Mouse (Mus musculus): ENCODE measurements around the gene Gm20671. TPM values are rescaled to one million over a fixed set of nuclear protein-coding genes. Genes with fewer than 3 reads are reported as not detected.
"Not testable (repeated sequence)": the region's sequence is repeated elsewhere in the genome, so short reads cannot be mapped to it uniquely, and the experiment has no call there.

Gm20671 gene
- polyA plus RNA-seq, 1 experiment from 2014 or later = not detected

DNA sequence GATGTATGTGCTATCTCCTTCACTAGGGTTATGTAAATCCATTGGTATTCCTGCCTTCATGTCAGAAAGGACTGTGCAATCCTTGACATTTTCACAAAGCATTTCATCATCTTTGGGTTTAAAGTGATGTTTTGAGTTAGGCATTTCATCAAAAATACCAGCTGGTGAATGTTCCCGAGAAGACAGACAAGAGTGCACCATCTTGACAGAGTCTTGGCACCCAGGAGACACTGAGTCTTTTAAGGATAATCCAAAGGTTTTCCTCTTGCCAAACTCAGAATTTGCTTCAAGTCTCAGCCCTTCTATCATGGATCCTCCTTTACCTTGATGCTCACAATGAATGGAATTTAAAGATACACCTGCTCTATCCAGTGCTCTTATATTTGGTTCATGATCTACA lies 1.9 kb upstream of the Gm20671 start:
- H3K27ac ChIP-seq (ENCODE audit: low read length); H3K4me3 ChIP-seq (replicated peaks; ENCODE audit: low read length); H3K9ac ChIP-seq (ENCODE audit: low read length); ATAC-seq (ENCODE audit: insufficient read depth, low FRiP score); H3K9me3 ChIP-seq (replicated peaks; ENCODE audit: control insufficient read depth, low read length); H3K4me2 ChIP-seq (ENCODE audit: low read depth, low read length); H3K4me1 ChIP-seq (ENCODE audit: control insufficient read depth, insufficient read depth, low read length); H3K27me3 ChIP-seq (ENCODE audit: control insufficient read depth, insufficient read depth, low read length): not testable (repeated sequence)
- peaks cover 21% of the 10 kb centered on the region; the same call in 1 of the 2 replicates for H3K36me3 ChIP-seq (ENCODE audit: control insufficient read depth, insufficient read depth, low read length)
- WGBS = 95% methylated on average over 1 of the region's 1 CpGs

DNA sequence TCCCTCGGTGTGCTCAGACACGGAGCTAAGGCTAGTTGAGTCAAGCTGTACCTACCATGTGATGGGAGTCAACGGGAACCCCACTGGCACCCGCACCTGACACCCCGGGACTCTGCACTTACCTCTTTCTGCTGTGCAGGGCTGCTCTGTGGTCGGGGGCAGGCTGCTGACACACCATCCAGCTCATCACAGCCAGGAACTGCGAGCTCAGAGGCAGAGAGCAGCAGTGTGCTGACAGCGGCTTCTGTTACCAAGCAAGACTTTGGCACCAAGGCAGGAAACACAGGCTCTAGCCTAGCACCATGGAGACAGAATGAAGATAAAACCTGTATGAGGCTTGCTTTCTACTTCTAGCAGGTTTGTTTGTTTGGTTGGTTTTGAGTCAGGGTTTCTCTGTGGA lies 6.4 kb downstream of the Gm20671 start:
- Histone ChIP-seq H3K36me3 (ENCODE audit: control insufficient read depth, insufficient read depth, low read length) (peaks cover 29% of the 10 kb centered on the region; the same call in 1 of the 2 replicates), H3K27me3 (ENCODE audit: control insufficient read depth, insufficient read depth, low read length) (no peaks in the 10 kb centered on the region), H3K4me3 (replicated peaks; ENCODE audit: low read length) (no peak overlapping the region), H3K9me3 (replicated peaks; ENCODE audit: control insufficient read depth, low read length) (no peaks in the 10 kb centered on the region), H3K9ac (ENCODE audit: low read length) (no peak overlapping the region), H3K4me1 (ENCODE audit: control insufficient read depth, insufficient read depth, low read length) (no peaks in the 10 kb centered on the region), H3K4me2 (ENCODE audit: low read depth, low read length) (no peak overlapping the region), H3K27ac (ENCODE audit: low read length) (no peak overlapping the region)
- 92% methylated on average over 8 of the region's 8 CpGs for WGBS
- no peak for ATAC-seq (ENCODE audit: insufficient read depth, low FRiP score)

DNA sequence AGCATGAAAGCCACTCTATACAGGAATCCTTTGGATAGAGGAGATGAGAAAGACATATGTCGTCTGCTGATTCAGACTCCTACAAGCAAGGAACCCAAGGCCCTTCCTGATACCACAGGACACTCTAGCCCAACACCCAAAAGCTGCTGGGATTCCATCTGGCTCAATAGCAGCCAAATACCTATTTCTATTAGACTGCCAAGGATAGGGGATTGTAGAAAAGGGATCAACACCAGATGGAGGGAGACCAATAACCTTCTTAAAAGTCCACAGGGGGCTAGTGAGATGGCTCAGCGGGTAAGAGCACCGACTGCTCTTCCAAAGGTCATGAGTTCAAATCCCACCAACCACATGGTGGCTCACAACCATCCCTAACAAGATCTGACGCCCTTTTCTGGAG lies 11.5 kb downstream of the Gm20671 start:
- no peak overlapping the region for H3K4me2 ChIP-seq (ENCODE audit: low read depth, low read length)
- H3K4me3 ChIP-seq (replicated peaks; ENCODE audit: low read length) = no peak overlapping the region
- peaks cover 26% of the 10 kb centered on the region for H3K36me3 ChIP-seq (ENCODE audit: control insufficient read depth, insufficient read depth, low read length)
- no peaks in the 10 kb centered on the region for H3K4me1 ChIP-seq (ENCODE audit: control insufficient read depth, insufficient read depth, low read length)
- no peaks in the 10 kb centered on the region for H3K9me3 ChIP-seq (replicated peaks; ENCODE audit: control insufficient read depth, low read length)
- no peak overlapping the region for H3K27ac ChIP-seq (ENCODE audit: low read length)
- H3K27me3 ChIP-seq (ENCODE audit: control insufficient read depth, insufficient read depth, low read length) = no peaks in the 10 kb centered on the region
- no peak for ATAC-seq (ENCODE audit: insufficient read depth, low FRiP score)
- 94% methylated on average over 4 of the region's 4 CpGs for WGBS
- no peak overlapping the region for H3K9ac ChIP-seq (ENCODE audit: low read length)

DNA sequence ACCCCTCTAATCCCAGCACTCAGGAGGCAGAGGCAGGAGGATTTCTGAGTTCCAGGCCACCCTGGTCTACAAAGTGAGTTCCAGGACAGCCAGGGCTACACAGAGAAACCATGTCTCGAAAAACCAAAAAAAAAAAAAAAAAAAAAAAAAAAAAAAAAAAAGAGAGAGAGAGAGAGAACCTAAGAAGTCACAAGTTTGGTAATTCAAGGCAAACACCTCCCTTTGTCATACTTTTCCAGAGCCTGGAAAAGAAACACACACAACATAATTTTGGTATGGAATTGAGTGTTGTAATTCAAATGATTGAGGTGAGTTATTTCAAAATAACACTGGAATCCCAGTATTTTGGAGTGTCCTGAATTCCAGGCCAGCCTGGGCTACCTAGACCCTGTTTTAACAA lies 40.5 kb downstream of the Gm20671 start:
- 69% methylated on average over 1 of the region's 1 CpGs for WGBS

DNA sequence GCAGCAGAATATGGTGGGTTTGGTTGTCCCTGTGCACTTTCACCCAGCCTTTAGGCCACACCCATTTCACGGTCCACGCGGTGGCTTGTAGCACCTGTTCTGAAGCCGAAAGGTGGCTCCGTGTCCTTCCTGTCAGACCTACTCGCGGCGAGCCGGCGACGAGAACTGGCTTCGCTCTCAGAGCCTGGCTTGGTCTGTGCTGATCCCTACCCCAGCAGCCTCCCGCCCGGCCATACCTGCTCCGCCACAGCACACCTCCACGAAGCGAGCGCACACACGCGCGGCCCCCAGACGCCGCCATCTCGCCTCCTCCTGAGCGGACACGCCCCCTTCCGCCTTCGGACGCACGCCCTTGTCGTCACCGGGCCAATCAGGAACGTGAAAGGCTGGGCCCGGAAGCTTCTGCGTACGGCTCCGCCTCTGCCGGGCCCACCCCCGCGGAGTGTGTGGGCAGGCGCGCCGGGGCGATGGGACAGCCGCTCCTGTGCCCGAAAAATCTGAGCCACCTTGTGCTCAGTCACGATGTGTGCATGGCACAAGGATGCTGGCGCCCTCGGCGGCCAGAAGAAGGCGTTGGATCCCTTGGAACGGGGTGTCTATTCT lies 41.5 kb downstream of the Gm20671 start, which contains the start of gene Pisd:
TSS of gene Pisd (minus strand) at position 334 of the 603 bp plus-strand sequence.
- Histone ChIP-seq H3K27ac (ENCODE audit: low read length) (peak within 1 kb of the TSS; percentile 60), H3K36me3 (ENCODE audit: control insufficient read depth, insufficient read depth, low read length) (no peaks in the 10 kb centered on the region), H3K9ac (ENCODE audit: low read length) (peak within 1 kb of the TSS; percentile 79), H3K9me3 (replicated peaks; ENCODE audit: control insufficient read depth, low read length) (no peaks in the 10 kb centered on the region), H3K4me3 (replicated peaks; ENCODE audit: low read length) (peak within 1 kb of the TSS; percentile 91), H3K27me3 (ENCODE audit: control insufficient read depth, insufficient read depth, low read length) (no peaks in the 10 kb centered on the region), H3K4me2 (ENCODE audit: low read depth, low read length) (peak within 1 kb of the TSS; percentile 88), H3K4me1 (ENCODE audit: control insufficient read depth, insufficient read depth, low read length) (no peaks in the 10 kb centered on the region)
- ATAC-seq (ENCODE audit: insufficient read depth, low FRiP score) = peak; percentile 99
- under 1% methylated on average over 52 of the region's 52 CpGs for WGBS

More for the DNA sequence above, 40.5 kb downstream of the Gm20671 start:
- not testable (repeated sequence) for H3K27me3 ChIP-seq (ENCODE audit: control insufficient read depth, insufficient read depth, low read length); H3K9ac ChIP-seq (ENCODE audit: low read length); H3K4me2 ChIP-seq (ENCODE audit: low read depth, low read length); H3K9me3 ChIP-seq (replicated peaks; ENCODE audit: control insufficient read depth, low read length); H3K27ac ChIP-seq (ENCODE audit: low read length); H3K36me3 ChIP-seq (ENCODE audit: control insufficient read depth, insufficient read depth, low read length); H3K4me1 ChIP-seq (ENCODE audit: control insufficient read depth, insufficient read depth, low read length); H3K4me3 ChIP-seq (replicated peaks; ENCODE audit: low read length); ATAC-seq (ENCODE audit: insufficient read depth, low FRiP score)

DNA sequence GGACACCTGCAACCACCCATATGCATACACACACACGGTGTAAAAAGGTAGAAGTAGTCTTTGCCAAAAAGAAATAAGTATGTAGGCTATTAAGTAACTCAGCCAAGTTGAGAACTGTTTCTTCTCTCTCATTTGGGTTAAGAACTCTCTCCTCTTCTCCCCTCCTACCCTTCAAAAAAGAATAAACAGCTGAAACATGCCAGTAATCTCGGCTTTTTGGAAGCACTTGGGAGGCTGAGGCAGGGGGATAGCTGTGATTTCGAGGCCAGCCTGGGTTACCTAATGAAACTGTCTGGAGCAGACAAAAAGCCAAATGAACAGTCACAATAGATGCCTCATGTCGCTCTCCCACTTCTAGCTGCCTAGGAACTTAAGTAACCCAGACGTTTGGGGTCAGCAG lies 42.2 kb downstream of the Gm20671 start:
- H3K9me3 ChIP-seq (replicated peaks; ENCODE audit: control insufficient read depth, low read length) = no peaks in the 10 kb centered on the region
- H3K27me3 ChIP-seq (ENCODE audit: control insufficient read depth, insufficient read depth, low read length) = no peaks in the 10 kb centered on the region
- peak overlapping the region; percentile 91 for H3K4me3 ChIP-seq (replicated peaks; ENCODE audit: low read length)
- ATAC-seq (ENCODE audit: insufficient read depth, low FRiP score) = no peak
- peak overlapping the region; percentile 79 for H3K9ac ChIP-seq (ENCODE audit: low read length)
- no peaks in the 10 kb centered on the region for H3K36me3 ChIP-seq (ENCODE audit: control insufficient read depth, insufficient read depth, low read length)
- WGBS = 26% methylated on average over 5 of the region's 5 CpGs
- no peaks in the 10 kb centered on the region for H3K4me1 ChIP-seq (ENCODE audit: control insufficient read depth, insufficient read depth, low read length)
- peak overlapping the region; percentile 34 for H3K27ac ChIP-seq (ENCODE audit: low read length)
- peak overlapping the region; percentile 88 for H3K4me2 ChIP-seq (ENCODE audit: low read depth, low read length)

DNA sequence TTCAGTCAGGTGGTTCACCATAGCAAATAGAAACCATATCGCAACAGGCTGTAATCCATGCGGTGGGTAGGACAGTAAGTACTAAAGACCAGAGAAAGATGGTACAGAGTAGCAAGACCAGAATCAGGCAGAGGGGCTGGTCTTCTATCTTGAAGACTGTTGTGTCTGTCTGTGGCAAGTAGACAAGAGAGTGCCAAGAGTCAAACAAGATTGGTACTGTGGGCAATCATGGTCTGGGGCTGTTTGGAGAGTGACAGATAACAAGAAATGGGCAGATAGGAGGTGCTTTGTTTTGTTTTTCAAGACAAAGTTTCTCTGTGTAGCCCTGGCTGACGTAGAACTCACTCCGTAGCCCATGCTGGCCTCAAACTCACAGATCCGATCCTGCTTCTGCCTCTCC lies 45.3 kb downstream of the Gm20671 start:
- no peak overlapping the region for H3K4me3 ChIP-seq (replicated peaks; ENCODE audit: low read length)
- no peaks in the 10 kb centered on the region for H3K4me1 ChIP-seq (ENCODE audit: control insufficient read depth, insufficient read depth, low read length)
- no peak overlapping the region for H3K4me2 ChIP-seq (ENCODE audit: low read depth, low read length)
- 84% methylated on average over 5 of the region's 5 CpGs for WGBS
- no peak overlapping the region for H3K27ac ChIP-seq (ENCODE audit: low read length)
- H3K27me3 ChIP-seq (ENCODE audit: control insufficient read depth, insufficient read depth, low read length) = no peaks in the 10 kb centered on the region
- no peaks in the 10 kb centered on the region for H3K36me3 ChIP-seq (ENCODE audit: control insufficient read depth, insufficient read depth, low read length)
- no peak for ATAC-seq (ENCODE audit: insufficient read depth, low FRiP score)
- H3K9ac ChIP-seq (ENCODE audit: low read length) = no peak overlapping the region
- no peaks in the 10 kb centered on the region for H3K9me3 ChIP-seq (replicated peaks; ENCODE audit: control insufficient read depth, low read length)

DNA sequence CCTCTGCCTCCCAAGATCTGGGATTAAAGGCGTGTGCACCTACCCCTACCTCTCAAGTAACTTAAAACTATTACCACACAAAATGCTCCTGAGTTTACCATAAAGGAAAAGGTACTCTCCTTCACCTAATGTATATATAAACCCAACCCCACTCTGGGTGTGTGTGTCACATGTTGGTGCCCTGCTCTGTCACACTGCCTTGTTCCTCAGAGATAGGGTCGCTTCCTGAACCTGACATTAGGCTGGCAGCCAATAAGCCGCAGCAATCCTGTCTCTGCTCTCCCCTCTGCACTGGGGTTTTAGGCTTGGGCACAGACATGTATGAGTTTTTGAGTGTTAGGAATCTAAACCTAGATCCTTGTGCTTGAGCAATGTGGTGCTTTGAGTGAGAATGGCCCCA lies 48.7 kb downstream of the Gm20671 start:
- no peak overlapping the region for H3K4me3 ChIP-seq (replicated peaks; ENCODE audit: low read length)
- no peak overlapping the region for H3K4me2 ChIP-seq (ENCODE audit: low read depth, low read length)
- H3K4me1 ChIP-seq (ENCODE audit: control insufficient read depth, insufficient read depth, low read length) = no peaks in the 10 kb centered on the region
- H3K36me3 ChIP-seq (ENCODE audit: control insufficient read depth, insufficient read depth, low read length) = no peaks in the 10 kb centered on the region
- no peaks in the 10 kb centered on the region for H3K27me3 ChIP-seq (ENCODE audit: control insufficient read depth, insufficient read depth, low read length)
- 88% methylated on average over 3 of the region's 3 CpGs for WGBS
- H3K27ac ChIP-seq (ENCODE audit: low read length) = no peak overlapping the region
- no peak overlapping the region for H3K9ac ChIP-seq (ENCODE audit: low read length)
- ATAC-seq (ENCODE audit: insufficient read depth, low FRiP score) = no peak
- H3K9me3 ChIP-seq (replicated peaks; ENCODE audit: control insufficient read depth, low read length) = no peaks in the 10 kb centered on the region

DNA sequence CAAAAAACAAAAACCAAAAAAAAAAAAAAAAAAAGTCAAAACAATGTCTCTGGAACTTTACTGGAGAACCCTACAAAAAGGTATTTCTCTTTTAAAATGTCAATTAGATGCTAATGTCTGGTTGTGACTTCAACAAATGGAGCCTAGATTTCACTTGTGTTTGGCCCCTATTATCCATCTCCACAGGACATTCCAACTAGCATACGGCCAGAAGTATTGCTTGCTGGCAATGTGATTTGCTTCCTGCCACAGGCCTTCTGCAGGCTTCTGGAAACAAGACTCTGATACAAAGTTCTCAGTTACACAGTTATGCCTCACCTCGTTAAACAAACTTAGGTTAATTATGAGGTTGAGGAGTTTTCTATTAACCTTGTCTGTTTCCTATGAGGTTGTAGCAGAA lies 54.5 kb downstream of the Gm20671 start:
- Histone ChIP-seq H3K9me3 (replicated peaks; ENCODE audit: control insufficient read depth, low read length) (no peaks in the 10 kb centered on the region), H3K27ac (ENCODE audit: low read length) (no peak overlapping the region), H3K4me1 (ENCODE audit: control insufficient read depth, insufficient read depth, low read length) (no peaks in the 10 kb centered on the region), H3K36me3 (ENCODE audit: control insufficient read depth, insufficient read depth, low read length) (peaks cover 5% of the 10 kb centered on the region; the same call in 1 of the 2 replicates), H3K4me3 (replicated peaks; ENCODE audit: low read length) (no peak overlapping the region), H3K9ac (ENCODE audit: low read length) (no peak overlapping the region), H3K27me3 (ENCODE audit: control insufficient read depth, insufficient read depth, low read length) (no peaks in the 10 kb centered on the region), H3K4me2 (ENCODE audit: low read depth, low read length) (no peak overlapping the region)
- 84% methylated on average over 2 of the region's 2 CpGs for WGBS
- no peak for ATAC-seq (ENCODE audit: insufficient read depth, low FRiP score)

All from stomach, embryonic 16.5 days (tissue).